Mouse (Mus musculus): Measurements from ENCODE around the gene Atp6v0d1. TPM values are rescaled to one million over a fixed set of nuclear protein-coding genes. Genes with fewer than 3 reads are reported as not detected.
A peak's percentile ranks its signal among the peaks of the same experiment; 100 is the strongest.

Gene Atp6v0d1
- total RNA-seq, 2 experiments from 2014 or later: 305 to 349 TPM

GRCm38 (mm10) chr8:105516018-105516645 lies 49.7 kb downstream of the Atp6v0d1 start:
- DNase-seq (ENCODE audit: low spot score in 2 of 2): peak; percentile 61 to 69
- intact Hi-C loops (cut with DNase I): loop anchor here (5.0 kb wide), 1 partner anchor 36 kb away; no protein-coding TSS in a partner anchor

GRCm38 (mm10) chr8:105514656-105515055 lies 51.2 kb downstream of the Atp6v0d1 start:
- no peak for DNase-seq (ENCODE audit: low spot score in 2 of 2)
- intact Hi-C loops (cut with DNase I): loop anchor here (5.0 kb wide), 1 partner anchor 38 kb away; no protein-coding TSS in a partner anchor

- intact Hi-C loops (cut with DNase I): no loop called here
- no peak for DNase-seq (ENCODE audit: low spot score in 2 of 2)
These were observed 51.7 kb downstream of the Atp6v0d1 start for GRCm38 (mm10) chr8:105514194-105514593.

GRCm38 (mm10) chr8:105509997-105510735 lies 55.7 kb downstream of the Atp6v0d1 start:
- no peak for DNase-seq (ENCODE audit: low spot score in 2 of 2)
- intact Hi-C loops (cut with DNase I): no loop called here

GRCm38 (mm10) chr8:105508758-105509157 lies 57.1 kb downstream of the Atp6v0d1 start:
- DNase-seq (ENCODE audit: low spot score in 2 of 2): no peak
- intact Hi-C loops (cut with DNase I): no loop called here

GRCm38 (mm10) chr8:105506977-105507376 lies 58.9 kb downstream of the Atp6v0d1 start:
- DNase-seq (ENCODE audit: low spot score in 2 of 2): no peak
- intact Hi-C loops (cut with DNase I): no loop called here

GRCm38 (mm10) chr8:105504617-105505016 lies 61.2 kb downstream of the Atp6v0d1 start:
- no peak for DNase-seq (ENCODE audit: low spot score in 2 of 2)
- intact Hi-C loops (cut with DNase I): no loop called here

GRCm38 (mm10) chr8:105499787-105500186 lies 66.1 kb downstream of the Atp6v0d1 start:
- intact Hi-C loops (cut with DNase I): no loop called here
- DNase-seq (ENCODE audit: low spot score in 2 of 2): no peak

- intact Hi-C loops (cut with DNase I): no loop called here
- DNase-seq (ENCODE audit: low spot score in 2 of 2): peak; percentile 87 to 91
These were observed 69.2 kb downstream of the Atp6v0d1 start, which contains the start of gene Zdhhc1 for GRCm38 (mm10) chr8:105496439-105497180. Zdhhc1 (minus strand) TSS chr8:105496902.

- no peak for DNase-seq (ENCODE audit: low spot score in 2 of 2)
- intact Hi-C loops (cut with DNase I): no loop called here
These were observed 70.2 kb downstream of the Atp6v0d1 start for GRCm38 (mm10) chr8:105495350-105496302.

- intact Hi-C loops (cut with DNase I): no loop called here
- no peak for DNase-seq (ENCODE audit: low spot score in 2 of 2)
These were observed 71.3 kb downstream of the Atp6v0d1 start for GRCm38 (mm10) chr8:105494566-105494965.

- intact Hi-C loops (cut with DNase I): no loop called here
- DNase-seq (ENCODE audit: low spot score in 2 of 2): no peak
These were observed 72.4 kb downstream of the Atp6v0d1 start for GRCm38 (mm10) chr8:105493495-105493894.

- DNase-seq (ENCODE audit: low spot score in 2 of 2): no peak
- intact Hi-C loops (cut with DNase I): no loop called here
These were observed 76.6 kb downstream of the Atp6v0d1 start for GRCm38 (mm10) chr8:105489281-105489680.

- intact Hi-C loops (cut with DNase I): no loop called here
- DNase-seq (ENCODE audit: low spot score in 2 of 2): no peak
These were observed 77.8 kb downstream of the Atp6v0d1 start for GRCm38 (mm10) chr8:105488082-105488481.

GRCm38 (mm10) chr8:105484392-105484791 lies 81.5 kb downstream of the Atp6v0d1 start:
- intact Hi-C loops (cut with DNase I): no loop called here
- DNase-seq (ENCODE audit: low spot score in 2 of 2): no peak

- DNase-seq (ENCODE audit: low spot score in 2 of 2): no peak
- intact Hi-C loops (cut with DNase I): no loop called here
These were observed 81.8 kb downstream of the Atp6v0d1 start for GRCm38 (mm10) chr8:105484030-105484368.

GRCm38 (mm10) chr8:105483212-105484029 lies 82.4 kb downstream of the Atp6v0d1 start:
- intact Hi-C loops (cut with DNase I): no loop called here
- no peak for DNase-seq (ENCODE audit: low spot score in 2 of 2)

GRCm38 (mm10) chr8:105482123-105482522 lies 83.7 kb downstream of the Atp6v0d1 start:
- intact Hi-C loops (cut with DNase I): no loop called here
- no peak for DNase-seq (ENCODE audit: low spot score in 2 of 2)

GRCm38 (mm10) chr8:105481453-105481852 lies 84.4 kb downstream of the Atp6v0d1 start:
- no peak for DNase-seq (ENCODE audit: low spot score in 2 of 2)
- intact Hi-C loops (cut with DNase I): no loop called here

Measured in left cerebral cortex, postnatal 36 days (tissue).